In the genomic region with DNA sequence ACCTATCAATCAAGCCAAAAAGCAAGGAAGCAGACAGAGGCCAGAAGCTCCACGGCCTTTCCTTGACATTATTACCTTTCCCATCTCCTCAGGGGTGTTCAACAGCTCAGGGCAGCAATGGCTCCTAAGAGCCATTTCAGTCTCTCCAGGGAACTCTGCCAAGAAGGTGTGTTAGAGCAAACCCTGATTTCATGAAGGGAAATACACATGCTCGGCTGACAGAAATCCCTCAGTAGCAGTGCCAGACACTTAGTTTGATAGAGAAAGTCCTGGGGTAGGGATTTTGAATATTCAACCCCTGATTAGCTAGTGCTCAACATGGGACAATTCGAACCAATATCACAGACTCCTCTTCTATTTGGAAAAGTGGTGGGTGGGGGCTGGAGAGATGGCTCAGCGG, we compare ENCODE assay signal across 20 mouse cellular contexts. TPM values are rescaled to one million over a fixed set of nuclear protein-coding genes. Genes with fewer than 3 reads are reported as not detected.
DNase-seq lines count a peak whose midpoint lies in the region; ATAC-seq and TF ChIP-seq lines count a peak whose summit lies in the region.
"Had no signal": no experiment of that assay in that cellular context is flagged by ENCODE, and none has a peak within 500 bp of the region (broad histone marks: within the 10 kb centered on the region; RNA-seq: fewer than 3 reads in every experiment).

No protein-coding gene starts in this region.

- no peak for TF ChIP-seq CTCF in lung, postnatal 0 days (IDR thresholded peaks at IDR 0.05)

- WGBS in heart, embryonic 11.5 days (ENCODE audit: insufficient replicate concordance): 53% methylated on average over 4 of the region's 4 CpGs
- WGBS in hindbrain, embryonic 14.5 days: 78% methylated on average over 4 of the region's 4 CpGs
- WGBS in hindbrain, embryonic 16.5 days: 62% methylated on average over 4 of the region's 4 CpGs
- WGBS in lung, postnatal 0 days: 49% methylated on average over 4 of the region's 4 CpGs
- 58% methylated on average over 4 of the region's 4 CpGs for WGBS in neural tube, embryonic 15.5 days

- no peak for ATAC-seq in heart, embryonic 11.5 days (replicated peaks; ENCODE audit: insufficient number of reproducible peaks, low FRiP score, low TSS enrichment)
- ATAC-seq in hindbrain, embryonic 14.5 days (ENCODE audit: low FRiP score): no peak
- no peak for ATAC-seq in hindbrain, embryonic 16.5 days
- ATAC-seq in lung, postnatal 0 days: no peak
- ATAC-seq in neural tube, embryonic 15.5 days (ENCODE audit: low FRiP score): no peak
- ATAC-seq: forebrain, embryonic 16.5 days had no signal

- no peaks in the 10 kb centered on the region for H3K9me3 ChIP-seq in heart, embryonic 11.5 days (replicated peaks; ENCODE audit: control insufficient read depth, low read length)
- no peaks in the 10 kb centered on the region for H3K9me3 ChIP-seq in hindbrain, embryonic 14.5 days (ENCODE audit: control insufficient read depth, low read length)
- H3K9me3 ChIP-seq in hindbrain, embryonic 16.5 days (ENCODE audit: control insufficient read depth, low read length): no peaks in the 10 kb centered on the region
- no peaks in the 10 kb centered on the region for H3K9me3 ChIP-seq in lung, postnatal 0 days (ENCODE audit: low read length)
- H3K9me3 ChIP-seq in neural tube, embryonic 15.5 days (replicated peaks): no peaks in the 10 kb centered on the region

- H3K4me1 ChIP-seq in heart, embryonic 11.5 days (ENCODE audit: control insufficient read depth, insufficient read depth, low read length): peaks cover 60% of the 10 kb centered on the region
- peaks cover 81% of the 10 kb centered on the region for H3K4me1 ChIP-seq in hindbrain, embryonic 14.5 days (replicated peaks; ENCODE audit: control insufficient read depth, insufficient read depth, low read length)
- peaks cover 40% of the 10 kb centered on the region for H3K4me1 ChIP-seq in hindbrain, embryonic 16.5 days (ENCODE audit: control insufficient read depth, insufficient read depth, low read depth, low read length)
- peaks cover 30% of the 10 kb centered on the region; the same call in 1 of the 2 replicates for H3K4me1 ChIP-seq in lung, postnatal 0 days (ENCODE audit: insufficient read depth, low read depth, low read length)
- H3K4me1 ChIP-seq in neural tube, embryonic 15.5 days: peaks cover 82% of the 10 kb centered on the region

- H3K4me3 ChIP-seq in heart, embryonic 11.5 days (ENCODE audit: low read depth, low read length): no peak overlapping the region
- H3K4me3 ChIP-seq in hindbrain, embryonic 14.5 days (replicated peaks; ENCODE audit: low read length): no peak overlapping the region
- H3K4me3 ChIP-seq in hindbrain, embryonic 16.5 days (ENCODE audit: low read length): no peak overlapping the region
- no peak overlapping the region for H3K4me3 ChIP-seq in lung, postnatal 0 days (ENCODE audit: low read depth, low read length)
- no peak overlapping the region for H3K4me3 ChIP-seq in neural tube, embryonic 15.5 days (replicated peaks)
- H3K4me3 ChIP-seq: myocyte had no signal

- peaks cover 5% of the 10 kb centered on the region; the same call in 1 of the 2 replicates for H3K36me3 ChIP-seq in heart, embryonic 11.5 days (ENCODE audit: control insufficient read depth, insufficient read depth, low read length)
- peaks cover 13% of the 10 kb centered on the region for H3K36me3 ChIP-seq in hindbrain, embryonic 14.5 days (replicated peaks; ENCODE audit: control insufficient read depth, insufficient read depth)
- no peaks in the 10 kb centered on the region; the same call in 1 of the 2 replicates for H3K36me3 ChIP-seq in hindbrain, embryonic 16.5 days (ENCODE audit: control insufficient read depth, insufficient read depth, low read length)
- H3K36me3 ChIP-seq in lung, postnatal 0 days (ENCODE audit: insufficient read depth, low read length): no peaks in the 10 kb centered on the region
- H3K36me3 ChIP-seq in neural tube, embryonic 15.5 days: 0 out of 2 replicates have a peak, but pooled peaks cover 3% of the 10 kb centered on the region

- H3K27ac ChIP-seq in heart, embryonic 11.5 days (ENCODE audit: low read depth, low read length): no peak overlapping the region
- H3K27ac ChIP-seq in hindbrain, embryonic 14.5 days: peak overlapping the region; percentile 21; the same call in 1 of the 2 replicates
- H3K27ac ChIP-seq in hindbrain, embryonic 16.5 days (ENCODE audit: low read depth, low read length): no peak overlapping the region
- H3K27ac ChIP-seq in lung, postnatal 0 days (ENCODE audit: low read length): peak overlapping the region; percentile 8
- H3K27ac ChIP-seq in neural tube, embryonic 15.5 days (replicated peaks): 0 out of 2 replicates have a peak overlapping the region, but pooled peaks have one; percentile 0

- H3K4me2 ChIP-seq in heart, embryonic 11.5 days: no peak overlapping the region
- no peak overlapping the region for H3K4me2 ChIP-seq in hindbrain, embryonic 14.5 days (replicated peaks)
- H3K4me2 ChIP-seq in hindbrain, embryonic 16.5 days (ENCODE audit: low read length): no peak overlapping the region
- no peak overlapping the region for H3K4me2 ChIP-seq in lung, postnatal 0 days (replicated peaks; ENCODE audit: low read depth, low read length)
- H3K4me2 ChIP-seq in neural tube, embryonic 15.5 days: no peak overlapping the region
- H3K4me2 ChIP-seq: liver, embryonic 11.5 days had no signal

- DNase-seq in heart, adult 11 months: peak; percentile 77
- DNase-seq in hindbrain, embryonic 14.5 days (ENCODE audit: low spot score): no peak
- peak; percentile 51 for DNase-seq in lung, postnatal 0 days (ENCODE audit: low spot score)
- DNase-seq in lung, postnatal 4 days: no peak
- no peak for DNase-seq in spleen, postnatal 36 days (ENCODE audit: low spot score in 2 of 2)
- DNase-seq: adrenal gland, postnatal 14 days; cerebellum, adult 11-12 months; cerebellum, postnatal 25 days; embryo, embryonic 11 days; heart, postnatal 4 days; kidney, adult 8-10 months; kidney, postnatal 36 days; thymus, postnatal 25 days had no signal

- no peak overlapping the region for H3K9ac ChIP-seq in heart, embryonic 11.5 days (ENCODE audit: low read depth, low read length)
- no peak overlapping the region for H3K9ac ChIP-seq in hindbrain, embryonic 14.5 days
- H3K9ac ChIP-seq in hindbrain, embryonic 16.5 days (ENCODE audit: low read depth, low read length): no peak overlapping the region
- H3K9ac ChIP-seq in lung, postnatal 0 days (replicated peaks; ENCODE audit: low read depth): no peak overlapping the region
- H3K9ac ChIP-seq in neural tube, embryonic 15.5 days (replicated peaks): no peak overlapping the region

- no peaks in the 10 kb centered on the region for H3K27me3 ChIP-seq in heart, embryonic 11.5 days (ENCODE audit: control insufficient read depth, insufficient read depth, low read length)
- no peaks in the 10 kb centered on the region for H3K27me3 ChIP-seq in hindbrain, embryonic 14.5 days (ENCODE audit: control insufficient read depth, insufficient read depth, low read length)
- H3K27me3 ChIP-seq in hindbrain, embryonic 16.5 days (replicated peaks; ENCODE audit: control insufficient read depth, insufficient read depth, low read length): no peaks in the 10 kb centered on the region
- H3K27me3 ChIP-seq in lung, postnatal 0 days (replicated peaks; ENCODE audit: insufficient read depth, low read length): no peaks in the 10 kb centered on the region
- H3K27me3 ChIP-seq in neural tube, embryonic 15.5 days (replicated peaks): no peaks in the 10 kb centered on the region
- H3K27me3 ChIP-seq: CH12.LX had no signal

- TF ChIP-seq EP300 in lung, postnatal 0 days (IDR thresholded peaks at IDR 0.05): no peak

RNA-seq across cellular contexts. Expression of a gene that starts 36.3 kb away (rescaled TPM):
- polyA plus RNA-seq in heart, embryonic 11.5 days (2014; fragmentation: Nextera tagmentation; extraction: Ambion mirVana): 5.1 and 8.1 TPM in 2 replicates
- 8.0 and 8.8 TPM in 2 replicates for polyA plus RNA-seq in hindbrain, embryonic 14.5 days (2014; fragmentation: Nextera tagmentation; extraction: Ambion mirVana)
- 5.0 and 5.4 TPM in 2 replicates for polyA plus RNA-seq in hindbrain, embryonic 16.5 days (2015; fragmentation: Nextera tagmentation; extraction: Ambion mirVana)
- 4.8 and 5.0 TPM in 2 replicates for polyA plus RNA-seq in lung, postnatal 0 days (2015; fragmentation: Nextera tagmentation; extraction: Ambion mirVana)
- 6.8 and 7.1 TPM in 2 replicates for polyA plus RNA-seq in neural tube, embryonic 15.5 days (2015; fragmentation: Nextera tagmentation; extraction: Ambion mirVana)

Comparison
In these comparisons a context has a peak if more than half of its experiments do, and no peak if none do; other contexts are left out.
1. DNase-seq: peak in heart, adult 11 months (single experiment) and lung, postnatal 0 days (single experiment); none in hindbrain, embryonic 14.5 days (single experiment), lung, postnatal 4 days (0 of 2) and spleen, postnatal 36 days (0 of 2).
2. H3K27ac ChIP-seq: peak in hindbrain, embryonic 14.5 days (single experiment), lung, postnatal 0 days (single experiment) and neural tube, embryonic 15.5 days (single experiment); none in heart, embryonic 11.5 days (single experiment) and hindbrain, embryonic 16.5 days (single experiment).